Mouse (Mus musculus): ENCODE results near the gene Ank. TPM values are rescaled to one million over a fixed set of nuclear protein-coding genes. Genes with fewer than 3 reads are reported as not detected.

The Ank gene
- polyA plus RNA-seq, 1 experiment: 222 TPM

DNA sequence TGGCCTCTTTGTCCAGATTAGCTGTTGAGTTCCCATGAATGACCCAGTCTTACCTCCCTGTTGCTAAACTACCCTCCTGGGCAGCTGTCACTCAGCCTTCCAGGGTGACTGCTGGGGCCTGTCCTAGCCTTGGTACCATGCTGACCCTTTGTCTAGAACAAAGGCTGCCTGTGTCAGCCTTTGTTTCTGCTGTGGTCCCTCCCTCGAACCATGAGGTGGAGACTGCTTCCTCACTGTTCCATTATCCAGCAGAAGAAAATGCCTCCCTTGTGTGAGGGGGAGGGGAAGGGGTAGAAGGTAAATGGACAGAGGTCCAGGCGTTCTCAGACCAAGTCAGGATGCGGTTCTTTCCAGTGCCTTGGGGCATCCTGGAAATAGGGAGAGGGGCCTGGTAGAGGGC is 115.2 kb downstream of the Ank start:
- Histone ChIP-seq H3K27me3 (ENCODE audit: control insufficient read depth, insufficient read depth, low read length) (no peaks in the 10 kb centered on the region), H3K27ac (ENCODE audit: insufficient read depth, low read length) (no peak overlapping the region; the same call in 1 of the 2 replicates), H3K4me1 (ENCODE audit: control insufficient read depth, insufficient read depth, low read length) (peaks cover 20% of the 10 kb centered on the region), H3K4me3 (replicated peaks; ENCODE audit: insufficient read depth, low read depth, low read length) (no peak overlapping the region)
- WGBS: 76% methylated on average over 3 of the region's 3 CpGs
- no peak for DNase-seq
- TF ChIP-seq CTCF (IDR thresholded peaks at IDR 0.05; ENCODE audit: borderline replicate concordance, insufficient read depth, low read depth, low read length) (no peak), POLR2A (IDR thresholded peaks at IDR 0.05; ENCODE audit: borderline replicate concordance, insufficient read depth, low read length) (no peak)

DNA sequence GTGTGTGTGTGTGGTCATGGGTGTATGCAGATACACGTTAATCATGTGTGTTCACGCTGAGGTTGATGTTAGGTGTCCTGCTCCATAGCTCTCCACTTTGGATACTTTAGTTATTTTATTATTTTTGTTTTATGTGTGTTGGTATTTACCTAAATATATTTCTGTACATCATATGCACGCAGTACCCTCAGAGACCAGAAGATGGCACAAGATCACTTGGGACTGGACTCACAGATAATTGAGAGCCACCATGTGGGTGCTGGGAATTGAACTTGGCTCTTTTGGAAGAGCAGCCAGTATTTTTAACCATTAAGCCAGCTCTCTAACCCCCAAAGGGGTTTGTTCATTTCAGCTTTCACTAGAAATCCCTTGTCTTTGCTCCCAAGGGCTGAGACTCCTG is 116.0 kb downstream of the Ank start:
- Histone ChIP-seq H3K4me1 (ENCODE audit: control insufficient read depth, insufficient read depth, low read length) (peaks cover 20% of the 10 kb centered on the region), H3K27me3 (ENCODE audit: control insufficient read depth, insufficient read depth, low read length) (no peaks in the 10 kb centered on the region), H3K4me3 (replicated peaks; ENCODE audit: insufficient read depth, low read depth, low read length) (no peak overlapping the region), H3K27ac (ENCODE audit: insufficient read depth, low read length) (no peak overlapping the region; the same call in 1 of the 2 replicates)
- TF ChIP-seq CTCF (IDR thresholded peaks at IDR 0.05; ENCODE audit: borderline replicate concordance, insufficient read depth, low read depth, low read length) (no peak), POLR2A (IDR thresholded peaks at IDR 0.05; ENCODE audit: borderline replicate concordance, insufficient read depth, low read length) (no peak)
- 82% methylated on average over 3 of the region's 3 CpGs for WGBS
- no peak for DNase-seq

- TF ChIP-seq POLR2A (IDR thresholded peaks at IDR 0.05; ENCODE audit: borderline replicate concordance, insufficient read depth, low read length): no peak
- TF ChIP-seq CTCF (IDR thresholded peaks at IDR 0.05; ENCODE audit: borderline replicate concordance, insufficient read depth, low read depth, low read length): peak; percentile 61
- 46% methylated on average over 4 of the region's 4 CpGs for WGBS
- H3K4me3 ChIP-seq (replicated peaks; ENCODE audit: insufficient read depth, low read depth, low read length): no peak overlapping the region
- peak; percentile 54 to 63 for DNase-seq
- H3K27ac ChIP-seq (ENCODE audit: insufficient read depth, low read length): no peak overlapping the region
- H3K27me3 ChIP-seq (ENCODE audit: control insufficient read depth, insufficient read depth, low read length): no peaks in the 10 kb centered on the region
- peaks cover 24% of the 10 kb centered on the region for H3K4me1 ChIP-seq (ENCODE audit: control insufficient read depth, insufficient read depth, low read length)
Measured at GRCm38 (mm10) chr15:27583042-27583441, 116.6 kb downstream of the Ank start.

- H3K27ac ChIP-seq (ENCODE audit: insufficient read depth, low read length): no peak overlapping the region
- 35% methylated on average over 6 of the region's 6 CpGs for WGBS
Measured at GRCm38 (mm10) chr15:27583620-27584019, 117.1 kb downstream of the Ank start.

GRCm38 (mm10) chr15:27585466-27586092 is 119.1 kb downstream of the Ank start:
- DNase-seq: no peak
- Histone ChIP-seq H3K27me3 (ENCODE audit: control insufficient read depth, insufficient read depth, low read length) (no peaks in the 10 kb centered on the region), H3K4me1 (ENCODE audit: control insufficient read depth, insufficient read depth, low read length) (peaks cover 30% of the 10 kb centered on the region), H3K4me3 (replicated peaks; ENCODE audit: insufficient read depth, low read depth, low read length) (no peak overlapping the region), H3K27ac (ENCODE audit: insufficient read depth, low read length) (no peak overlapping the region)
- 41% methylated on average over 4 of the region's 4 CpGs for WGBS
- no peak for TF ChIP-seq POLR2A (IDR thresholded peaks at IDR 0.05; ENCODE audit: borderline replicate concordance, insufficient read depth, low read length)
- no peak for TF ChIP-seq CTCF (IDR thresholded peaks at IDR 0.05; ENCODE audit: borderline replicate concordance, insufficient read depth, low read depth, low read length)

More at GRCm38 (mm10) chr15:27583620-27584019, 117.1 kb downstream of the Ank start:
- peak; percentile 48 to 60 for DNase-seq
- Histone ChIP-seq H3K4me3 (replicated peaks; ENCODE audit: insufficient read depth, low read depth, low read length) (no peak overlapping the region), H3K27me3 (ENCODE audit: control insufficient read depth, insufficient read depth, low read length) (no peaks in the 10 kb centered on the region), H3K4me1 (ENCODE audit: control insufficient read depth, insufficient read depth, low read length) (peaks cover 30% of the 10 kb centered on the region)
- no peak for TF ChIP-seq POLR2A (IDR thresholded peaks at IDR 0.05; ENCODE audit: borderline replicate concordance, insufficient read depth, low read length)
- TF ChIP-seq CTCF (IDR thresholded peaks at IDR 0.05; ENCODE audit: borderline replicate concordance, insufficient read depth, low read depth, low read length): no peak

- H3K27ac ChIP-seq (ENCODE audit: insufficient read depth, low read length): no peak overlapping the region
- no peak for DNase-seq
Measured at GRCm38 (mm10) chr15:27586093-27586480, 119.6 kb downstream of the Ank start.

GRCm38 (mm10) chr15:27588087-27588826 is 121.8 kb downstream of the Ank start:
- no peak for TF ChIP-seq CTCF (IDR thresholded peaks at IDR 0.05; ENCODE audit: borderline replicate concordance, insufficient read depth, low read depth, low read length)
- TF ChIP-seq POLR2A (IDR thresholded peaks at IDR 0.05; ENCODE audit: borderline replicate concordance, insufficient read depth, low read length): no peak
- no peak overlapping the region for H3K4me3 ChIP-seq (replicated peaks; ENCODE audit: insufficient read depth, low read depth, low read length)
- WGBS: 14% methylated on average over 14 of the region's 14 CpGs
- H3K27me3 ChIP-seq (ENCODE audit: control insufficient read depth, insufficient read depth, low read length): no peaks in the 10 kb centered on the region
- H3K4me1 ChIP-seq (ENCODE audit: control insufficient read depth, insufficient read depth, low read length): peaks cover 19% of the 10 kb centered on the region
- peak overlapping the region; percentile 36; the same call in 1 of the 2 replicates for H3K27ac ChIP-seq (ENCODE audit: insufficient read depth, low read length)
- DNase-seq: peak in 1 of 2 experiments; percentile 53

More at GRCm38 (mm10) chr15:27586093-27586480, 119.6 kb downstream of the Ank start:
- no peak overlapping the region for H3K4me3 ChIP-seq (replicated peaks; ENCODE audit: insufficient read depth, low read depth, low read length)
- H3K4me1 ChIP-seq (ENCODE audit: control insufficient read depth, insufficient read depth, low read length): peaks cover 25% of the 10 kb centered on the region
- no peak for TF ChIP-seq POLR2A (IDR thresholded peaks at IDR 0.05; ENCODE audit: borderline replicate concordance, insufficient read depth, low read length)
- 88% methylated on average over 5 of the region's 5 CpGs for WGBS
- no peaks in the 10 kb centered on the region for H3K27me3 ChIP-seq (ENCODE audit: control insufficient read depth, insufficient read depth, low read length)

DNA sequence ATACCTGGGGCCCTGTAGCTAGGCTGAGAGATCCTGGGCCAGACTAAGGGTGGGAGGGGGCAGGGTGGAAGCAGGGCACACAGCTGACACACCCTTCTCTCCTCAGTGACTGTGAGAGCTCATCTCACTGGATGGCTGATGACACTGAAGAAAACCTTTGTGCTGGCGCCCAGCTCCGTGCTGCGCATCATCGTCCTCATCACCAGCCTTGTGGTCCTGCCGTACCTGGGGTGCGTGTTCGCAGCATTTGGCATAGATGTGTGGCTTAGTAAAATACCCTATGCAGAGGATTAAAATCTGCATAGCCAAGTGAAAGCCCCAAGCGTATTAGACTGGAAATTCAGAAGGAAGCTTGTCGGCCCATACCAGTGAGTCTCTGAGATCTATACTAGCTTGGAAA is 124.3 kb downstream of the Ank start:
- Histone ChIP-seq H3K27me3 (ENCODE audit: control insufficient read depth, insufficient read depth, low read length) (no peaks in the 10 kb centered on the region), H3K27ac (ENCODE audit: insufficient read depth, low read length) (no peak overlapping the region), H3K4me1 (ENCODE audit: control insufficient read depth, insufficient read depth, low read length) (peaks cover 20% of the 10 kb centered on the region), H3K4me3 (replicated peaks; ENCODE audit: insufficient read depth, low read depth, low read length) (no peak overlapping the region)
- DNase-seq: no peak
- WGBS: 94% methylated on average over 9 of the region's 9 CpGs
- TF ChIP-seq POLR2A (IDR thresholded peaks at IDR 0.05; ENCODE audit: borderline replicate concordance, insufficient read depth, low read length) (no peak), CTCF (IDR thresholded peaks at IDR 0.05; ENCODE audit: borderline replicate concordance, insufficient read depth, low read depth, low read length) (no peak)
